Comparison of ENCODE assay signal across 8 mouse cellular contexts in the genomic region with DNA sequence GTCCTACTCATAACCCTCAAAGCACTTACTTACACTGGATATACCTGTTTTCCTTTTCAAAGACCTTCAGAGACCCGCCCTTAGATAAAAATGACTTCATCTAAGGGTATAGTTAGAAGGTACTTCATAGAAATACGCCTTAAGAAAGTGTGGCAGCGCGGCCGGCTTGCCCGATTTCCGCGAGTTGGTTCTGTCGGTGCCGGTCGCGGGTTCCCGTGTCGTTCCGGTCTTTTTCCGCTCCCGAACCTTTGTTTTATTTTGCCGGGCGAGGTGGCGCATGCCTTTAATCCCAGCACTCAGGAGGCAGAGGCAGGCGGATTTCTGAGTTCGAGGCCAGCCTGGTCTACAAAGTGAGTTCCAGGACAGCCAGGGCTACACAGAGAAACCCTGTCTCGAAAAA. TPM values are rescaled to one million over a fixed set of nuclear protein-coding genes. Genes with fewer than 3 reads are reported as not detected.
DNase-seq lines count a peak whose midpoint lies in the region; ATAC-seq and TF ChIP-seq lines count a peak whose summit lies in the region.
"Not testable (repeated sequence)": the region's sequence is repeated elsewhere in the genome, so short reads cannot be mapped to it uniquely, and the experiment has no call there.

No protein-coding gene starts in this region.

- TF ChIP-seq CTCF in heart, adult 2 months (IDR thresholded peaks at IDR 0.05); small intestine, adult 2 months (IDR thresholded peaks at IDR 0.05; ENCODE audit: extremely low read depth, insufficient read length, insufficient replicate concordance, low read depth, low read length): not testable (repeated sequence)

- TF ChIP-seq EP300 in heart, adult 2 months (IDR thresholded peaks at IDR 0.05; ENCODE audit: insufficient read depth, low read depth, low read length), result not testable (repeated sequence)

- H3K4me2 ChIP-seq in intestine, embryonic 16.5 days (ENCODE audit: low read depth, low read length), result peak overlapping the region; percentile 81
- H3K4me2 ChIP-seq in midbrain, embryonic 13.5 days (replicated peaks), result peak overlapping the region; percentile 93

- DNase-seq in 3T3-L1 (ENCODE audit: low read depth, low spot score) (peak; percentile 84), liver (peak; percentile 76)
- DNase-seq in adrenal gland, adult 18-20 months (ENCODE audit: low spot score in 2 of 2), result peak; percentile 41 to 60
- DNase-seq in embryo, embryonic 11.5 days (ENCODE audit: low read depth, low spot score), result peak; percentile 87
- not testable (repeated sequence) for DNase-seq in heart, adult 2 months

- H3K4me1 ChIP-seq in heart, adult 2 months (ENCODE audit: control insufficient read depth, insufficient read depth, low read length); intestine, embryonic 16.5 days (ENCODE audit: control insufficient read depth, insufficient read depth, low read length); small intestine, adult 2 months (ENCODE audit: control insufficient read depth, insufficient read depth, insufficient read length, low read length): not testable (repeated sequence)
- peaks cover 15% of the 10 kb centered on the region for H3K4me1 ChIP-seq in midbrain, embryonic 13.5 days (replicated peaks)

- peak overlapping the region; percentile 87; the same call in 1 of the 2 replicates for H3K9ac ChIP-seq in heart, adult 2 months (ENCODE audit: low read depth, low read length)
- peak overlapping the region; percentile 95 for H3K9ac ChIP-seq in intestine, embryonic 16.5 days (ENCODE audit: low read depth, low read length)
- H3K9ac ChIP-seq in midbrain, embryonic 13.5 days (replicated peaks), result peak overlapping the region; percentile 88

- TF ChIP-seq POLR2A in heart, adult 2 months (IDR thresholded peaks at IDR 0.05; ENCODE audit: insufficient read depth, low read depth, low read length); small intestine, adult 2 months (IDR thresholded peaks at IDR 0.05; ENCODE audit: low read depth, low read length): not testable (repeated sequence)

- H3K9me3 ChIP-seq in intestine, embryonic 16.5 days (ENCODE audit: control insufficient read depth, low read length); midbrain, embryonic 13.5 days: not testable (repeated sequence)

- peak overlapping the region; percentile 95 for H3K4me3 ChIP-seq in heart, adult 2 months
- H3K4me3 ChIP-seq in intestine, embryonic 16.5 days (ENCODE audit: low read length), result peak overlapping the region; percentile 86
- H3K4me3 ChIP-seq in midbrain, embryonic 13.5 days (replicated peaks), result peak overlapping the region; percentile 89
- peak overlapping the region; percentile 93 for H3K4me3 ChIP-seq in small intestine, adult 2 months (ENCODE audit: low read depth, low read length)

- H3K79me2 ChIP-seq in heart, adult 2 months (replicated peaks; ENCODE audit: control insufficient read depth, insufficient read depth, low read length), result not testable (repeated sequence)

- ATAC-seq in intestine, embryonic 16.5 days; midbrain, embryonic 13.5 days: not testable (repeated sequence)

- 8% methylated on average over 23 of the region's 23 CpGs for WGBS in heart, adult 2 months
- 13% methylated on average over 23 of the region's 23 CpGs for WGBS in intestine, embryonic 16.5 days
- 18% methylated on average over 23 of the region's 23 CpGs for WGBS in midbrain, embryonic 13.5 days
- 7% methylated on average over 23 of the region's 23 CpGs for WGBS in small intestine, adult 2 months

- H3K36me3 ChIP-seq in heart, adult 2 months (ENCODE audit: control insufficient read depth, insufficient read depth, low read length); intestine, embryonic 16.5 days (ENCODE audit: control insufficient read depth, insufficient read depth, low read length); midbrain, embryonic 13.5 days; small intestine, adult 2 months (ENCODE audit: control insufficient read depth, insufficient read depth, low read length): not testable (repeated sequence)

- not testable (repeated sequence) for H3K27me3 ChIP-seq in heart, adult 2 months (ENCODE audit: control insufficient read depth, insufficient read depth, low read length); intestine, embryonic 16.5 days (replicated peaks; ENCODE audit: control insufficient read depth, insufficient read depth, low read length); midbrain, embryonic 13.5 days; small intestine, adult 2 months (ENCODE audit: control insufficient read depth, insufficient read depth, low read length)

- intact Hi-C loops in heart, adult 2 months (cut with DNase I), result not testable (repeated sequence)

- H3K27ac ChIP-seq in heart, adult 2 months, result peak overlapping the region; percentile 88
- peak overlapping the region; percentile 94 for H3K27ac ChIP-seq in intestine, embryonic 16.5 days (ENCODE audit: low read length)
- peak overlapping the region; percentile 71 for H3K27ac ChIP-seq in midbrain, embryonic 13.5 days
- peak overlapping the region; percentile 90 for H3K27ac ChIP-seq in small intestine, adult 2 months (ENCODE audit: insufficient read depth, low read depth, low read length)

RNA-seq across cellular contexts. Expression of a gene that starts 0.8 kb away (rescaled TPM):
- total RNA-seq in adrenal gland, adult 18-20 months (2021), result 10 to 100 TPM; 32.3 to 33.3 TPM
- total RNA-seq in heart, adult 2 months (2021), result 10 to 100 TPM; 56.4 to 59.6 TPM
- 32.8 and 45.3 TPM in 2 replicates for polyA plus RNA-seq in heart, adult 2 months (2012; rRNA removed)
- 14.0 and 17.7 TPM in 2 replicates for polyA plus RNA-seq in intestine, embryonic 16.5 days (2015; fragmentation: Nextera tagmentation; extraction: Ambion mirVana)
- polyA plus RNA-seq in midbrain, embryonic 13.5 days (2015; fragmentation: Nextera tagmentation; extraction: Ambion mirVana), result 8.3 and 9.6 TPM in 2 replicates
- 8.3 TPM in 2 replicates for polyA plus RNA-seq in small intestine, adult 2 months (2012; rRNA removed)

RNA-seq across cellular contexts. Expression of a gene that starts 17.8 kb away (rescaled TPM):
- 10 to 100 TPM; 34.3 to 37.3 TPM for total RNA-seq in adrenal gland, adult 18-20 months (2021)
- total RNA-seq in heart, adult 2 months (2021), result 10 to 100 TPM; 36.0 to 38.9 TPM
- polyA plus RNA-seq in heart, adult 2 months (2012; rRNA removed), result 25.1 and 39.8 TPM in 2 replicates
- 5.7 and 6.1 TPM in 2 replicates for polyA plus RNA-seq in intestine, embryonic 16.5 days (2015; fragmentation: Nextera tagmentation; extraction: Ambion mirVana)
- polyA plus RNA-seq in midbrain, embryonic 13.5 days (2015; fragmentation: Nextera tagmentation; extraction: Ambion mirVana), result 12.5 and 14.5 TPM in 2 replicates
- 10.0 and 15.1 TPM in 2 replicates for polyA plus RNA-seq in small intestine, adult 2 months (2012; rRNA removed)

RNA-seq across cellular contexts. Expression of a gene that starts 29.9 kb away (rescaled TPM):
- total RNA-seq in adrenal gland, adult 18-20 months (2021), result 10 to 100 TPM; 44.5 to 47.6 TPM
- total RNA-seq in heart, adult 2 months (2021), result 10 to 100 TPM; 36.5 to 39.2 TPM
- 28.9 and 48.7 TPM in 2 replicates for polyA plus RNA-seq in heart, adult 2 months (2012; rRNA removed)
- polyA plus RNA-seq in intestine, embryonic 16.5 days (2015; fragmentation: Nextera tagmentation; extraction: Ambion mirVana), result 42.7 and 48.0 TPM in 2 replicates
- polyA plus RNA-seq in midbrain, embryonic 13.5 days (2015; fragmentation: Nextera tagmentation; extraction: Ambion mirVana), result 118 and 119 TPM in 2 replicates
- 18.7 and 30.9 TPM in 2 replicates for polyA plus RNA-seq in small intestine, adult 2 months (2012; rRNA removed)

RNA-seq across cellular contexts. Expression of a gene that starts 58.7 kb away (rescaled TPM):
- under 1 TPM in 1 of 2 experiments, not detected in 1; 0.29 TPM for total RNA-seq in adrenal gland, adult 18-20 months (2021)
- not detected for total RNA-seq in heart, adult 2 months (2021)
- 0.26 and 0.39 TPM in 2 replicates for polyA plus RNA-seq in heart, adult 2 months (2012; rRNA removed)
- polyA plus RNA-seq in intestine, embryonic 16.5 days (2015; fragmentation: Nextera tagmentation; extraction: Ambion mirVana), result 2.1 and 2.6 TPM in 2 replicates
- polyA plus RNA-seq in midbrain, embryonic 13.5 days (2015; fragmentation: Nextera tagmentation; extraction: Ambion mirVana), result 0.75 and 0.90 TPM in 2 replicates
- polyA plus RNA-seq in small intestine, adult 2 months (2012; rRNA removed), result 0.88 and 2.6 TPM in 2 replicates
